Mouse (Mus musculus) lung, adult 10 weeks (tissue): ENCODE results near the gene Rps10. TPM values are rescaled to one million over a fixed set of nuclear protein-coding genes. Genes with fewer than 3 reads are reported as not detected.

ENCODE experiments used
- polyA plus RNA-seq: library from polyadenylated mRNA; stranded (reverse); fragments of 350-450 nt; fragmentation: Illumina TruSeq; extraction: RNeasy Lipid Tissue Mini Kit (QIAGEN cat#74804); gene quantifications from one replicate; pipeline ENCODE4 v1.2.3, GENCODE M21; 2014; ENCODE audit warnings: low read depth, low replicate concordance; ENCODE audit not compliant: insufficient read depth

The Rps10 gene
- 1,905 TPM for polyA plus RNA-seq

GRCm38 (mm10) chr17:27636132-27637020, at the start of gene Rps10:
TSS of gene Rps10 (minus strand) at chr17:27636669.

GRCm38 (mm10) chr17:27655089-27656010, 18.9 kb upstream of the Rps10 start, which contains the start of gene Pacsin1:
TSS of gene Pacsin1 (plus strand) at chr17:27655509.

GRCm38 (mm10) chr17:27634871-27635574, 1.4 kb downstream of the Rps10 start, which contains the start of gene RPS10-NUDT3:
TSS of gene RPS10-NUDT3 (minus strand) at chr17:27635222.

GRCm38 (mm10) chr17:27623360-27624326, 12.8 kb downstream of the Rps10 start, which contains the start of gene Nudt3:
TSS of gene Nudt3 (minus strand) at chr17:27623495.

Other genes with a start within 250 kb of the Rps10 start
- gene Grm4, start 115.3 kb downstream of the Rps10 start, polyA plus RNA-seq: 0.50 TPM
- 34.9 TPM for gene Hmga1, start 80.2 kb downstream of the Rps10 start, polyA plus RNA-seq
- gene AI413582, start 70.9 kb downstream of the Rps10 start, polyA plus RNA-seq: 48.4 TPM
- gene Nudt3, start 13.2 kb downstream of the Rps10 start, polyA plus RNA-seq: 66.5 TPM
- gene RPS10-NUDT3, start 1.4 kb downstream of the Rps10 start, polyA plus RNA-seq: not detected
- 0.43 TPM for gene Pacsin1, start 18.8 kb upstream of the Rps10 start, polyA plus RNA-seq
- 2.5 TPM for gene Spdef, start 92.3 kb upstream of the Rps10 start, polyA plus RNA-seq
- 63.4 TPM for gene D17Wsu92e, start 184.0 kb upstream of the Rps10 start, polyA plus RNA-seq
- gene Snrpc, start 201.5 kb upstream of the Rps10 start, polyA plus RNA-seq: 96.1 TPM
- 2.2 TPM for gene Uhrf1bp1, start 219.8 kb upstream of the Rps10 start, polyA plus RNA-seq